Mouse (Mus musculus) ES-Bruce4 (cell line): ENCODE data around the gene Rasal2. TPM values are rescaled to one million over a fixed set of nuclear protein-coding genes. Genes with fewer than 3 reads are reported as not detected.

ENCODE experiments used
- H3K27ac ChIP-seq: 2 replicates; pipeline ENCODE4 v1.5.1; 2012; ENCODE audit warnings: low read length, inconsistent platforms; ENCODE audit not compliant: insufficient read depth
- H3K27me3 ChIP-seq: 2 replicates; pipeline ENCODE4 v1.6.1; 2012; ENCODE audit warnings: mild to moderate bottlenecking, low read length, inconsistent platforms; ENCODE audit not compliant: control insufficient read depth, poor library complexity, insufficient read depth, severe bottlenecking
- H3K36me3 ChIP-seq: 2 replicates; pipeline ENCODE4 v1.6.1; 2012; ENCODE audit warnings: inconsistent platforms, mild to moderate bottlenecking, low read length, moderate library complexity; ENCODE audit not compliant: control insufficient read depth, poor library complexity, insufficient read depth, severe bottlenecking
- H3K4me1 ChIP-seq: one replicate; pipeline ENCODE4 v1.8.1; 2011; ENCODE audit warnings: low read length; ENCODE audit not compliant: control insufficient read depth, insufficient read depth
- H3K4me3 ChIP-seq: 2 replicates; pipeline ENCODE4 v1.5.1; 2011; ENCODE audit warnings: low read depth, mild to moderate bottlenecking, low read length
- H3K9ac ChIP-seq: 2 replicates; pipeline ENCODE4 v1.6.1; 2012; ENCODE audit warnings: low read depth, mild to moderate bottlenecking, inconsistent platforms; ENCODE audit not compliant: poor library complexity, severe bottlenecking
- H3K9me3 ChIP-seq: replicated peaks from 2 replicates; pipeline ENCODE4 v1.6.1; 2012; ENCODE audit warnings: mild to moderate bottlenecking, low read length, inconsistent platforms; ENCODE audit not compliant: control insufficient read depth, poor library complexity, insufficient read depth, severe bottlenecking
- CTCF ChIP-seq: IDR thresholded peaks from one replicate; pipeline ENCODE4 v1.8.1; 2011; ENCODE audit warnings: low read depth, low read length
- EP300 ChIP-seq: IDR thresholded peaks from 2 replicates; pipeline ENCODE4 v1.6.1; 2011; ENCODE audit warnings: low read depth, low read length; ENCODE audit not compliant: insufficient read depth
- POLR2A ChIP-seq: IDR thresholded peaks from one replicate; pipeline ENCODE4 v1.8.1; 2011; ENCODE audit warnings: low read length; ENCODE audit not compliant: insufficient read depth
- polyA plus RNA-seq: library from polyadenylated mRNA; stranded (reverse); fragments of >200 nt; gene quantifications from 2 replicates; pipeline ENCODE4 v1.2.4, GENCODE M21; 2011; ENCODE audit warnings: low read depth; ENCODE audit not compliant: missing spikeins, insufficient read depth, insufficient read length

Gene Rasal2
- polyA plus RNA-seq, 1 experiment: 11.6 TPM

- H3K9me3 ChIP-seq: no peaks in the 10 kb centered on the region
- no peaks in the 10 kb centered on the region for H3K4me1 ChIP-seq
- H3K9ac ChIP-seq: no peak overlapping the region
- H3K27ac ChIP-seq: no peak overlapping the region
- H3K36me3 ChIP-seq: no peaks in the 10 kb centered on the region
- H3K27me3 ChIP-seq: no peaks in the 10 kb centered on the region
- no peak for TF ChIP-seq CTCF
- TF ChIP-seq EP300: no peak
- no peak for TF ChIP-seq POLR2A
- no peak overlapping the region for H3K4me3 ChIP-seq
Measured at GRCm38 (mm10) chr1:157169292-157169691, 243.1 kb downstream of the Rasal2 start.

GRCm38 (mm10) chr1:157168891-157169290 is 243.5 kb downstream of the Rasal2 start:
- Histone ChIP-seq H3K4me3 (no peak overlapping the region), H3K4me1 (no peaks in the 10 kb centered on the region), H3K36me3 (no peaks in the 10 kb centered on the region), H3K9me3 (no peaks in the 10 kb centered on the region), H3K9ac (no peak overlapping the region), H3K27ac (no peak overlapping the region), H3K27me3 (no peaks in the 10 kb centered on the region)
- no peak for TF ChIP-seq POLR2A
- TF ChIP-seq CTCF: no peak
- TF ChIP-seq EP300: no peak

- no peak overlapping the region for H3K27ac ChIP-seq
- no peak overlapping the region for H3K9ac ChIP-seq
- H3K4me1 ChIP-seq: no peaks in the 10 kb centered on the region
- H3K9me3 ChIP-seq: no peaks in the 10 kb centered on the region
- no peak overlapping the region for H3K4me3 ChIP-seq
- TF ChIP-seq POLR2A (no peak), CTCF (no peak), EP300 (no peak)
- no peaks in the 10 kb centered on the region for H3K36me3 ChIP-seq
- no peaks in the 10 kb centered on the region for H3K27me3 ChIP-seq
Measured at GRCm38 (mm10) chr1:157153781-157154180, 258.6 kb downstream of the Rasal2 start.

- Histone ChIP-seq H3K4me1 (no peaks in the 10 kb centered on the region), H3K27me3 (no peaks in the 10 kb centered on the region), H3K9ac (no peak overlapping the region), H3K4me3 (no peak overlapping the region), H3K9me3 (no peaks in the 10 kb centered on the region), H3K36me3 (no peaks in the 10 kb centered on the region), H3K27ac (no peak overlapping the region)
- TF ChIP-seq POLR2A (no peak), EP300 (no peak), CTCF (no peak)
Measured at GRCm38 (mm10) chr1:157150107-157150506, 262.3 kb downstream of the Rasal2 start.

- H3K36me3 ChIP-seq: 0 out of 2 replicates have a peak, but pooled peaks cover 2% of the 10 kb centered on the region
- no peaks in the 10 kb centered on the region for H3K9me3 ChIP-seq
Measured at GRCm38 (mm10) chr1:157144621-157145020, 267.8 kb downstream of the Rasal2 start.

GRCm38 (mm10) chr1:157143326-157143932 is 269.0 kb downstream of the Rasal2 start:
- TF ChIP-seq EP300: no peak
- TF ChIP-seq CTCF: no peak
- TF ChIP-seq POLR2A: no peak
- H3K27me3 ChIP-seq: no peaks in the 10 kb centered on the region
- no peak overlapping the region for H3K27ac ChIP-seq

More at GRCm38 (mm10) chr1:157144621-157145020, 267.8 kb downstream of the Rasal2 start:
- no peak overlapping the region for H3K27ac ChIP-seq
- no peaks in the 10 kb centered on the region for H3K4me1 ChIP-seq
- H3K27me3 ChIP-seq: no peaks in the 10 kb centered on the region
- H3K9ac ChIP-seq: no peak overlapping the region
- H3K4me3 ChIP-seq: no peak overlapping the region
- TF ChIP-seq EP300 (no peak), CTCF (no peak), POLR2A (no peak)

More at GRCm38 (mm10) chr1:157143326-157143932, 269.0 kb downstream of the Rasal2 start:
- H3K4me1 ChIP-seq: no peaks in the 10 kb centered on the region
- 0 out of 2 replicates have a peak, but pooled peaks cover 2% of the 10 kb centered on the region for H3K36me3 ChIP-seq
- no peak overlapping the region for H3K4me3 ChIP-seq
- no peak overlapping the region for H3K9ac ChIP-seq
- no peaks in the 10 kb centered on the region for H3K9me3 ChIP-seq
